Mouse (Mus musculus) midbrain, postnatal 0 days (tissue): ENCODE measurements around the gene Tigd3. TPM values are rescaled to one million over a fixed set of nuclear protein-coding genes. Genes with fewer than 3 reads are reported as not detected.

ENCODE experiments used
- ATAC-seq: fragments of 200-750 bp; cut with Nextera tagmentation; 2 replicates; pipeline ENCODE4 v1.8.0; 2017; ENCODE audit warnings: moderate number of reproducible peaks, mild to moderate bottlenecking, moderate TSS enrichment, moderate library complexity; ENCODE audit not compliant: low FRiP score
- DNase-seq: peaks from one replicate; pipeline ENCODE4 v3.0.0-alpha.2; 2015; ENCODE audit warnings: low spot score
- H3K27ac ChIP-seq: fragments of 300-500 bp; sonication (generic); 2 replicates; pipeline ENCODE4 v1.5.1; 2014; ENCODE audit warnings: low read depth, mild to moderate bottlenecking, low read length, mixed read lengths
- H3K27me3 ChIP-seq: fragments of 300-500 bp; sonication (generic); 2 replicates; pipeline ENCODE4 v1.6.1; 2014; ENCODE audit warnings: low read length, control low read depth, mixed read lengths; ENCODE audit not compliant: insufficient read depth
- H3K36me3 ChIP-seq: fragments of 300-500 bp; sonication (generic); 2 replicates; pipeline ENCODE4 v1.6.1; 2014; ENCODE audit warnings: low read length, control low read depth, mixed read lengths; ENCODE audit not compliant: insufficient read depth
- H3K4me1 ChIP-seq: fragments of 300-500 bp; sonication (generic); 2 replicates; pipeline ENCODE4 v1.6.1; 2014; ENCODE audit warnings: mild to moderate bottlenecking, control low read depth, antibody characterized with exemption, low read length, mixed read lengths; ENCODE audit not compliant: insufficient read depth
- H3K4me2 ChIP-seq: fragments of 300-500 bp; sonication (generic); 2 replicates; pipeline ENCODE4 v1.6.1; 2014; ENCODE audit warnings: low read depth, mild to moderate bottlenecking, low read length, mixed read lengths; ENCODE audit not compliant: poor library complexity, severe bottlenecking
- H3K4me3 ChIP-seq: fragments of 300-500 bp; sonication (generic); 2 replicates; pipeline ENCODE4 v1.5.1; 2014; ENCODE audit warnings: low read depth, mild to moderate bottlenecking, low read length, moderate library complexity
- H3K9ac ChIP-seq: fragments of 300-500 bp; sonication (generic); replicated peaks from 2 replicates; pipeline ENCODE4 v1.6.1; 2014; ENCODE audit warnings: mild to moderate bottlenecking, low read length, moderate library complexity, mixed read lengths; ENCODE audit not compliant: poor library complexity, severe bottlenecking
- H3K9me3 ChIP-seq: fragments of 300-500 bp; sonication (generic); 2 replicates; pipeline ENCODE4 v1.6.1; 2016; ENCODE audit warnings: low read length, control low read depth
- CTCF ChIP-seq: IDR thresholded peaks from 2 replicates; pipeline ENCODE4 v1.5.1; 2016; ENCODE audit warnings: antibody characterized with exemption, mild to moderate bottlenecking
- WGBS: fragments of 180-500 bp; shearing (Covaris S2); extraction: QIAGEN DNeasy Blood & Tissue Kit; methylation state at CpG from one replicate; pipeline ENCODE4 v1.1.7; 2014; 5-methylcytosine and 5-hydroxymethylcytosine counted together
- polyA plus RNA-seq: library from polyadenylated mRNA; unstranded; fragments of >200 nt; fragmentation: Nextera tagmentation; extraction: Ambion mirVana; gene quantifications from 2 replicates; pipeline ENCODE4 v1.2.1, GENCODE M21; 2015
- total RNA-seq: library from RNA; depleted of rRNA; stranded (reverse); fragments of >200 nt; gene quantifications from 2 replicates; pipeline ENCODE4 v1.2.3, GENCODE M21; 2014

Gene Tigd3
- total and polyA plus RNA-seq, 2 experiments from 2014 or later = 9.0 to 10.6 TPM

DNA sequence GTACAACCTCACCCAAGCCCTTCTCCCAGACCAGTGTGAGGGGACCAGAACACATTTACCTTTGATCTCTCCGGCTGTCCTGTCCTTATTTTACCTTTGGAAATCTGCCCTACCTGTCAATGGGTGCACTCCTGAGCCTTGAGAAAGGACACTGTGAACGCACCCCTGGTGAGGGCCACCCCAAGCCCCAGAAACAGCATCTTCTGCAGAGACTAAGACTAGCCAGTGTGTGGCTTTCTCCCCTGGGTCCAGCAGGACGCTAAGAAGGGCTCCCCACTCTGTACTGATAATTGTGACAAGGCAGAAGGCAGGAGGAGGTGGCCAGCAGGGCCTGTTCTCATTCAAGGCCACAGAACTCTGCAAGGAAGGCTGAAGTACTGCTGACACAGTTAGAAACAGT, 15.0 kb downstream of the Tigd3 start:
- no peak for ATAC-seq
- Histone ChIP-seq H3K4me3 (no peak overlapping the region), H3K9ac (no peak overlapping the region), H3K4me2 (no peak overlapping the region), H3K27me3 (no peaks in the 10 kb centered on the region), H3K27ac (no peak overlapping the region), H3K9me3 (no peaks in the 10 kb centered on the region), H3K4me1 (peaks cover 9% of the 10 kb centered on the region; the same call in 1 of the 2 replicates), H3K36me3 (no peaks in the 10 kb centered on the region)
- no peak for TF ChIP-seq CTCF
- 77% methylated on average over 3 of the region's 3 CpGs for WGBS
- no peak for DNase-seq

DNA sequence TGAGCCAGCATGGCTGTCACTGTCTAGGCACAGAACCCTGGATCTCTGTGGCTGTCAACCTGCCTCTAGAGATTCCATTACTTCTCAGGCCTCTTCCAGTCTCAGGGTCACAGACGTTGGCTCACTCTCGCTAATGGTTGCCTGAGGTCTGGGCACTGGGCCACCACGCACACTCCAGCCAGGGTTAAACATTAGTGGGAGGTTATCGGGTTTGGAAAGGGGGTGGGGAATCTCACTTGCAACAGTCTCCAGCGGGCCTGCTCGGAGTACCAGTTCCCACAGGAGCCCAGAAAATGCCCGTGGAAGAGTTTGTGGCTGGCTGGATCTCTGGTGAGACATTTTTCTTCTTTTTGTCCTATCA, 15.6 kb downstream of the Tigd3 start:
- H3K27me3 ChIP-seq = no peaks in the 10 kb centered on the region
- no peak overlapping the region for H3K27ac ChIP-seq
- peaks cover 10% of the 10 kb centered on the region; the same call in 1 of the 2 replicates for H3K4me1 ChIP-seq
- H3K4me3 ChIP-seq = no peak overlapping the region
- no peaks in the 10 kb centered on the region for H3K9me3 ChIP-seq
- TF ChIP-seq CTCF = no peak
- peak overlapping the region; percentile 19; the same call in 1 of the 2 replicates for H3K9ac ChIP-seq
- no peak for ATAC-seq
- peak overlapping the region; percentile 15; the same call in 1 of the 2 replicates for H3K4me2 ChIP-seq
- DNase-seq = no peak
- no peaks in the 10 kb centered on the region for H3K36me3 ChIP-seq
- 74% methylated on average over 7 of the region's 7 CpGs for WGBS

DNA sequence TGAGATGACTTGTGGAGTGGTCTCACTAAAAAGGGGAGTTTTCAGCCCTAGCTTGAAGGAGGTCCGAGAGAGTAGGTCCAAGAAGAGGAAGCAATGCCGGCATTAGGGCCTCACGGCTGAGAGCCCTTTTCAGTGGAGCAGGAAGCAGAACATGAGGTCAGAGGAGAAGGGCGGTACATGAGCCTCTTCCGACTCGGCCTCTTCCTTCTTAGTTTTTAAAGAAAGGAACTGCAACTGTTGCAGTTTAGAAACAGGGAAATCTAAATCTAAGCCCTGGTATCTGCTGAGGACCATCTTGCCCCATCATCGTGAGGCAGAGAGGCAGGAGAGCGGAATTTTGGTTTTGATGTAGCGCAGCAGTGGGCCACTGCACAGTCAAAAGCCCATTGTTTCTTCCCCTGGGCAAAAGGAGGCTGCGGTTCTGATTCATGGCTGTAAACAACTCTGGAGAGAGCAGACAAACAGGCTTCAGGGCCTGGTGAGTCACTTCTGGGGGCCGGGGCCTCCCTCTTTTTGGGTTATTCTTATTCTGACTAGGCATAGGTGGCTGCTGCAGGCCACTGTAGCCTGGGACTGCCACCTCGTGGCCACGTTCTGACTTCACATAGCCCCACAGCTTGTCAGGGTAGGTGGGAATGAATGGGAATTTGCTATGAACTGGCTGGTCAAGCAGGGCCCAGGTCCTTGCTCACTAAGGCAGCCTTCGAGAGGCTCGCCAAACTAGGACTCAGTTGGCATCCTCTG, 16.2 kb downstream of the Tigd3 start, which contains the start of gene Slc25a45:
TSS of gene Slc25a45 (plus strand) at position 191 of the 744 bp plus-strand sequence.
- Histone ChIP-seq H3K4me2 (peak within 1 kb of the TSS; percentile 15; the same call in 1 of the 2 replicates), H3K9me3 (no peaks in the 10 kb centered on the region), H3K36me3 (peaks cover 2% of the 10 kb centered on the region; the same call in 1 of the 2 replicates), H3K27me3 (no peaks in the 10 kb centered on the region), H3K4me1 (peaks cover 10% of the 10 kb centered on the region), H3K9ac (peak within 1 kb of the TSS; percentile 19; the same call in 1 of the 2 replicates), H3K27ac (peak within 1 kb of the TSS; percentile 32; the same call in 1 of the 2 replicates), H3K4me3 (no peak within 1 kb of the TSS)
- no peak for ATAC-seq
- peak; percentile 88 for TF ChIP-seq CTCF
- 47% methylated on average over 15 of the region's 15 CpGs for WGBS
- DNase-seq = peak; percentile 75

DNA sequence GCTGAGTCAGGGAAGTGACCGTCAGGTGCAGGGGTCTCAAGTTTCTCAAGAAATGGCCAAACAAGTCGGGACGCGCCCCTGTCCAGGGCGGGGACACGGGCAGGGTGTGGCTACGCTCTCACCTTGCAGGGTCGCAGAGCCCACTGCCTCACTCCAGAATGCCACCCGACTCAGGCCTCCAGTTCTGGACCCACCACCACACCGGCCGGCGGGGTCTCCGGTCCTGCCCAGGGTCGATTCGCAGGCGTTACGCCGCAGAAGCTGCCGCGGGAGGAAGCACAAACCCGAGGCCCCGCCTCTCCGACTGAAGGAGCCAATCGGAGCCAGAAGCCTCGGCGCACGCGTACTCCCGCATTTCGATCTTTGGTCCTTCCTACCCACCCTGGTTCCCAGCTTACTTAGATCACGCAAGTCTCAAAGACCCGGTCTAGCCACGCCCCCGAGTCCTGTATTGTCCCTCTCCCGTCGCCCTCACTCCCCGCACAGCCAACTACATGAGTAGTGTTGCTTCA, 18.9 kb downstream of the Tigd3 start, which contains the start of gene Frmd8:
TSS of gene Frmd8 (minus strand) at position 306 of the 512 bp plus-strand sequence.
- H3K4me3 ChIP-seq = peak within 1 kb of the TSS; percentile 76
- H3K27me3 ChIP-seq = no peaks in the 10 kb centered on the region
- H3K9me3 ChIP-seq = no peaks in the 10 kb centered on the region
- peak within 1 kb of the TSS; percentile 71 for H3K4me2 ChIP-seq
- peaks cover 10% of the 10 kb centered on the region for H3K4me1 ChIP-seq
- H3K36me3 ChIP-seq = peaks cover 6% of the 10 kb centered on the region; the same call in 1 of the 2 replicates
- WGBS = under 1% methylated on average over 37 of the region's 37 CpGs
- H3K9ac ChIP-seq = peak within 1 kb of the TSS; percentile 76
- peak within 1 kb of the TSS; percentile 57 for H3K27ac ChIP-seq
- peak; percentile 86 for ATAC-seq
- TF ChIP-seq CTCF = no peak
- DNase-seq = peak; percentile 97

DNA sequence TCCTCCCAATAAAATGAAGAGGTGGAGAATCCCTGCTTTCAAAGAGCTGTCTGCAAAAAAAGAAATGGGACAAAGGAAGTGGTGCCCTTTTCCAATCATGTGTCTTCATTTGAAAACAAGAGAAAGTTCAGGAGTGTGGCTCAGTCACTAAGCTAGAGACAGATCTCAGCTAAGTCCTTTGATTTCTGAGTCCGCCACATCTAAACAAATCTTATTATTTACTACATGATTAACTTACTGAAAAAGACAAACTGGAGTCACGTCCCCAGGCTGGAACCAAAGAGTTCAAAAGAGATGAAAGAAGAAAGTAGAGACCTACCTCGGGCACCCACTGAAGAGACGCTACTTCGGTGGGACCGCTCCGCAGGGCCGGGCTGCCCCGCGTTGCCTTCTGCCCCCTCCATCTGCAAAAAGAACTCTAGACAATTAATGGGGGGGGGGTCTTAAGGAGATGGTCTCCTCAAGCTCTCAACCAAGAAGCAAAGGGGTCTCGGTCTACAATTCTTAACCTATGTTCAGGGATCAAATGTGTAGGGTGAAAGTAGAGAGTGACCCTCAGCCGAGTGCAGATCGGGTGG, 19.5 kb downstream of the Tigd3 start:
- ATAC-seq (no peak), DNase-seq (no peak)
- no peaks in the 10 kb centered on the region for H3K27me3 ChIP-seq
- H3K27ac ChIP-seq = no peak overlapping the region
- 9% methylated on average over 13 of the region's 13 CpGs for WGBS
- no peak for TF ChIP-seq CTCF
- no peaks in the 10 kb centered on the region for H3K9me3 ChIP-seq
- peaks cover 7% of the 10 kb centered on the region for H3K36me3 ChIP-seq
- H3K4me3 ChIP-seq = peak overlapping the region; percentile 76
- H3K9ac ChIP-seq = peak overlapping the region; percentile 76
- peak overlapping the region; percentile 71 for H3K4me2 ChIP-seq
- H3K4me1 ChIP-seq = peaks cover 10% of the 10 kb centered on the region
